Mouse (Mus musculus) G1E (cell line): ENCODE data around the gene Serinc2. TPM values are rescaled to one million over a fixed set of nuclear protein-coding genes. Genes with fewer than 3 reads are reported as not detected.
A peak's percentile ranks its signal among the peaks of the same experiment; 100 is the strongest.

Source experiments
- ATAC-seq: 2 replicates; pipeline ENCODE4 v1.8.0; 2016; ENCODE audit warnings: mild to moderate bottlenecking; ENCODE audit not compliant: insufficient number of reproducible peaks, poor library complexity, low FRiP score, severe bottlenecking; ENCODE audit errors: extremely low read depth
- DNase-seq: peaks from one replicate; pipeline ENCODE4 v3.0.0; 2012; ENCODE audit warnings: low spot score
- H3K27me3 ChIP-seq: 2 replicates; pipeline ENCODE4 v1.6.1; 2012; ENCODE audit warnings: mild to moderate bottlenecking, low read length, inconsistent platforms; ENCODE audit not compliant: insufficient read depth
- H3K36me3 ChIP-seq: replicated peaks from 2 replicates; pipeline ENCODE3; 2012; ENCODE audit warnings: mild to moderate bottlenecking, inconsistent platforms
- H3K4me1 ChIP-seq: 2 replicates; pipeline ENCODE4 v1.6.1; 2012; ENCODE audit warnings: low read depth, low read length, inconsistent platforms, mixed read lengths; ENCODE audit not compliant: insufficient read depth
- H3K4me3 ChIP-seq: 2 replicates; pipeline ENCODE4 v1.5.1; 2012; ENCODE audit warnings: low read depth, mild to moderate bottlenecking, inconsistent platforms, low read length, moderate library complexity, mixed read lengths
- H3K9me3 ChIP-seq: replicated peaks from 2 replicates; pipeline ENCODE4 v1.6.1; 2012; ENCODE audit warnings: inconsistent platforms
- CTCF ChIP-seq: IDR thresholded peaks from 2 replicates; pipeline ENCODE4 v1.5.1; 2012; ENCODE audit warnings: low read depth, low read length, inconsistent platforms, mixed read lengths
- GATA1 ChIP-seq: IDR thresholded peaks from 2 replicates; pipeline ENCODE4 v1.6.1; 2012; ENCODE audit warnings: borderline replicate concordance, low read length, inconsistent platforms, mixed read lengths
- GATA2 ChIP-seq: IDR thresholded peaks from 2 replicates; pipeline ENCODE4 v1.6.1; 2012; ENCODE audit warnings: low read depth, low read length, inconsistent platforms, borderline replicate concordance
- POLR2AphosphoS5 ChIP-seq: IDR thresholded peaks from 2 replicates; pipeline ENCODE4 v1.6.1; 2012; ENCODE audit warnings: low read depth, low read length, inconsistent platforms; ENCODE audit not compliant: insufficient replicate concordance
- TAL1 ChIP-seq: conservative IDR thresholded peaks from 2 replicates; pipeline ENCODE4 v1.6.1; 2012; ENCODE audit warnings: low read depth, low read length, inconsistent platforms, mixed read lengths
- polyA plus RNA-seq: library from polyadenylated mRNA; stranded (reverse); fragments of >175 nt; gene quantifications from 2 replicates; pipeline ENCODE4 v1.2.3, GENCODE M21; 2012
- total RNA-seq, 2 experiments: library from RNA; stranded (forward) in 1 of 2; stranded (reverse) in 1 of 2; fragments of 200-1000 nt in 1 of 2; fragments of >200 nt in 1 of 2; fragmentation: Nextera tagmentation in 1 of 2; gene quantifications; 2 replicates each; pipeline ENCODE4 v1.2.3; 2014 to 2017

The Serinc2 gene
- total and polyA plus RNA-seq, 3 experiments: not detected

DNA sequence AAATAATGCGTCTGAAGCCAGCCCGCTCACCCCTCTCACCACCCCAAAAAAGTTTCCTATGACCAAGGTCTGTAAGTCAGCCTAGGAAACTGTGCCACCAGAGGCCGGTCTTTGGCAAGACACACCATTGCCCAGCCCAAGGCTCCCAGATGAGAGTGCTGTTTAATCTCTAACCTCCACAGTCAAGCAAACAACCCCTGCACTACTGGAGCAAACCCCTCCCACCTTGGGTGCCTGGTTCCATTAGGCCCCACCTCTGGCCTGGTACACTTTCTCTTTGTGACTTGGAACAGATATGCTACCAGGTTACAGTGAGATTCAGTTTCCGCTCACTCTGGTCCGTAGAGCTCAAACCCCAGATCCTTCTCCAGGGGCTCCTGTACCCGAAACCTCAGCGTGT lies 11.9 kb downstream of the Serinc2 start:
- ATAC-seq (no peak), DNase-seq (no peak)
- Histone ChIP-seq H3K9me3 (no peaks in the 10 kb centered on the region), H3K36me3 (no peaks in the 10 kb centered on the region), H3K4me1 (no peaks in the 10 kb centered on the region; the same call in 1 of the 2 replicates), H3K27me3 (peaks cover 15% of the 10 kb centered on the region), H3K4me3 (no peak overlapping the region)
- no peak for TF ChIP-seq GATA1
- no peak for TF ChIP-seq GATA2
- TF ChIP-seq POLR2AphosphoS5: no peak
- TF ChIP-seq CTCF: no peak
- TF ChIP-seq TAL1: no peak

DNA sequence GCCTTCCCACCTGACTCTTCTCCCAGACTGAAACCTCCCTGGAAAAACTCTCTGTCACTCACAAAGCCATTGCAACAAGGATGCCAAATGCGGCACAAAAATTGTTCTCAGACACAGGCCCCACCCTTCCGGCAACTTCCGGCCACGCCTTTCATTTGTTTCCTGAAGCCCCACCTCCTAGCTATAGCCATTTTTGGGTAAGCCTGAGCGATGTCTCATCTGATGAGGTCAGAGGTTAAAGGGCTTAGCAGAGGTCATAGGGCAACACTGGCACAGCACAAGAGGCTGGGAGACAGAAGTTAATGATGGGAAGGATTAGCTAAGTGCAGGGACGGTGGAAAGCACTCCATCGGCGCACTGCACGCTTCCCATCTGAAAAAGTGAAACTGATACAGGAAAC lies 12.4 kb downstream of the Serinc2 start:
- no peak for DNase-seq
- no peaks in the 10 kb centered on the region for H3K9me3 ChIP-seq
- peaks cover 12% of the 10 kb centered on the region for H3K27me3 ChIP-seq
- TF ChIP-seq GATA2: no peak
- no peak for TF ChIP-seq TAL1
- TF ChIP-seq POLR2AphosphoS5: no peak
- no peak for TF ChIP-seq GATA1
- TF ChIP-seq CTCF: no peak
- H3K36me3 ChIP-seq: no peaks in the 10 kb centered on the region
- ATAC-seq: no peak
- H3K4me3 ChIP-seq: no peak overlapping the region
- no peaks in the 10 kb centered on the region; the same call in 1 of the 2 replicates for H3K4me1 ChIP-seq

DNA sequence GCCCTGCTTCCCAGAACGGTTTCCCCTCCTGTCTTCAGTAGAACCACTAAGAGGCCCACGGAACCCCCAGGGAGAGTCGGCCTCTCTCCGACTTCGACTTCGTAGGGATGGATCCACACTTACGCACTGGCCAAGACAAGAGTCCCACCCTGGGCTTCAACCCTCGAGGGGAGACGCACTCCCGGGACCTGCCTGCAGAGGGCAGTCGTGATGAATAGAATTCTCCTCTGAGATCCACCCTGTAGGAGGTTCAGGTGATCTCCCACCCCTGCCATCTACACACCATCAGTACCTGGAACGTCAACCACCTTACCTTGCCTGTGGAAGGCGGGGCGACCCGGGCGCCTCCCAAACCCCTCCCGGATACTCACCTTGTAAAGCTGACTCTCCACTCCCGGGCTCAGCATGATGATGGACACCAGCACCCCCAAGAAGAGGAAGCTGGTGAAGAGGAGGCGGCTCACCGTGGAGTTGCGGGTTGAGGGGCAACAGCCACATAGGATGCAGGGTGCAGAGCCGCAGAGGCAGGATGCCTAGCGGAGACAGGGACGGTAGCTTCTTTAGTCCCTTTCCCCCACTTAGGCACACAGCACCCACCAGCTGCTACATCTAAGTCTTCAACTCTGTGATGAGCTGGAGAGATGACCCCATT lies 14.2 kb downstream of the Serinc2 start:
- ATAC-seq (no peak), DNase-seq (peak; percentile 37)
- 0 out of 2 replicates have a peak, but pooled peaks cover 10% of the 10 kb centered on the region for H3K27me3 ChIP-seq
- H3K9me3 ChIP-seq: no peaks in the 10 kb centered on the region
- no peaks in the 10 kb centered on the region; the same call in 1 of the 2 replicates for H3K4me1 ChIP-seq
- no peaks in the 10 kb centered on the region for H3K36me3 ChIP-seq
- H3K4me3 ChIP-seq: no peak overlapping the region
- TF ChIP-seq POLR2AphosphoS5 (no peak), CTCF (peak; percentile 80)

DNA sequence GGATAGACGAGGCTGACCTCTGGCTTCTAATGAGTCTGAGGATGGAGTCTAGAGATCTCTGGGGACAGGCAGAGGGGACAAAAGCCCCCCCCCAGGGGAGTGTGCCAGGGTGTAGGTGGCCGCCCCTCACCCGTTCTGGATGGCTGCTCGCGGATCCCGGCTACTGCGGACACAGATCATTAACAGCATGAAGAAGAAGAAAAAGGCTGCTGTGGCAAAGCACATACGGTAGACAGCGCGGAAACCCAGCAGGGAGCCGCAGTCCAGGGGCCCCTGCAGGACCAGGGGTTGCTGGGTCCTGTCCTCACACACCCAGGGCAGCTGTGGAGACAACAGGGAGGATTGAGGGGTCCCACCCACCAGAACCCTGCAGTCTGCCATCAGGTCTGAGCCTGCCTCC lies 14.9 kb downstream of the Serinc2 start:
- Histone ChIP-seq H3K4me3 (no peak overlapping the region), H3K27me3 (0 out of 2 replicates have a peak, but pooled peaks cover 10% of the 10 kb centered on the region), H3K9me3 (no peaks in the 10 kb centered on the region), H3K4me1 (no peaks in the 10 kb centered on the region; the same call in 1 of the 2 replicates), H3K36me3 (no peaks in the 10 kb centered on the region)
- no peak for TF ChIP-seq TAL1
- no peak for TF ChIP-seq GATA1
- TF ChIP-seq POLR2AphosphoS5: no peak
- no peak for TF ChIP-seq GATA2
- no peak for TF ChIP-seq CTCF
- ATAC-seq (no peak), DNase-seq (no peak)

DNA sequence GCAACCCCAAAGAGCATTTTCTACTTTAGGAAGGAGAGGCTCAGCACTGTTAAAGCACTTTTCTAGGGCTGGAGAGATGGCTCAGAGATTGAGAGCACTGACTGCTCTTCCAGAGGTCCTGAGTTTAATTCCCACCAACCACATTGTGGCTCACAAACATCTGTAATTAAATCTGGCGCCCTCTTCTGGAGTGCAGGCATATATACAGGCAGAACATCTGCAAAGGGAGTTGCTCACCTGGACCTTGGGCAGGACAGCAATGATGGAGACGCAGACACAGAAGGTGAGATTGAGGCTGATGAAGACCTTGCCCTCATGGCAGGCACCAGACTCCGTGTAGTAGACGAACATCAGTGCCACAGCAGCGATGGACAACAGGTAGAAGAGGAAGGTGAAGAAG lies 18.6 kb downstream of the Serinc2 start:
- H3K4me1 ChIP-seq: no peaks in the 10 kb centered on the region
- no peak for DNase-seq
- peaks cover 4% of the 10 kb centered on the region; the same call in 1 of the 2 replicates for H3K27me3 ChIP-seq
- no peaks in the 10 kb centered on the region for H3K9me3 ChIP-seq
- H3K36me3 ChIP-seq: no peaks in the 10 kb centered on the region
- no peak overlapping the region for H3K4me3 ChIP-seq
- no peak for TF ChIP-seq TAL1
- peak; percentile 25; the same call in 1 of the 2 replicates for TF ChIP-seq CTCF
- ATAC-seq: no peak

DNA sequence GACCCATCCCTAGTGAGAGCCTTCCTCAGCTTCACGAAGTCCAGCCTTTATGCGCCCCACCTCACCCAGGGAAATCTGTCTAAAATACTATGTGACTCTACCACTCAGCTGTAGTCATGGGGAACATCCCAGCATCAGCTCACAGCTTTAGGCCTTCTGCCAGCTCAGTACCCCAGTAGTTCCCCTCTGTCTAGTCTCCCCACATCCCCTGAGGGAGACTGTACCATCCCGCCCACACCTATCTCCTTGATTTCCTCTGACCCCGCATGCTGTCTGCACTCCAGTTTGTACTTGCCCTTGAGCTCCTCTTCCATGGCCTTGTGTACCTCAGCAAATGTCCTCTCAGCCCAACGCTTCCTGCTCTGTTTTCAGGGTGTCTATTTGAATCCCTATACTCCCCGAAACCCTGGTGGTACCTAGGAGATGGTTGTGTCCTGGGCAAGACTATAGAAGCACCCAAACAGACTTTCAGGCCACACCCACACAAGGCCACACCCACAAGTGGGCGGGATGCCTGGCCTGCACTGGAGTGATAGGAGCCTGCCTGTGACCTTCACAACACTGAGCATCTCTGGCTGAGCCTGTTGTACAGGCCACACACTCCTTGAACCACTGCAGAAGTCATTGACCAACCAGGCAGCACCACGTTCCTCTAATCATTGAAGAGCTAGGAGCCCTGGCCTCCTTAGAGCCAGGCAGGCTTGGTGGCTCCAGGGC lies 26.4 kb downstream of the Serinc2 start:
- no peaks in the 10 kb centered on the region for H3K9me3 ChIP-seq
- no peak for TF ChIP-seq GATA2
- no peak for TF ChIP-seq POLR2AphosphoS5
- no peak for TF ChIP-seq CTCF
- no peak overlapping the region for H3K4me3 ChIP-seq
- peaks cover 14% of the 10 kb centered on the region; the same call in 1 of the 2 replicates for H3K27me3 ChIP-seq
- peaks cover 23% of the 10 kb centered on the region for H3K4me1 ChIP-seq
- DNase-seq: peak; percentile 37
- 0 out of 2 replicates have a peak, but pooled peaks have one; percentile 22 for ATAC-seq
- no peaks in the 10 kb centered on the region for H3K36me3 ChIP-seq
